8 mouse cellular contexts compared by ENCODE assay signal in genomic region chr1:171111781-171112575, GRCm38 (mm10). TPM values are rescaled to one million over a fixed set of nuclear protein-coding genes. Genes with fewer than 3 reads are reported as not detected.
DNase-seq lines count a peak whose midpoint lies in the region; ATAC-seq and TF ChIP-seq lines count a peak whose summit lies in the region.

No protein-coding gene starts in this region.

- 3% methylated on average over 15 of the region's 15 CpGs for WGBS in embryonic facial prominence, embryonic 15.5 days
- whole genome bisulfite sequencing in heart, embryonic 13.5 days, result 4% methylated on average over 15 of the region's 15 CpGs
- 2% methylated on average over 15 of the region's 15 CpGs for WGBS in kidney, embryonic 14.5 days
- 6% methylated on average over 15 of the region's 15 CpGs for WGBS in liver, embryonic 12.5 days (ENCODE audit: insufficient replicate concordance)
- WGBS in midbrain, postnatal 0 days, result 3% methylated on average over 15 of the region's 15 CpGs
- WGBS in thymus, adult 2 months, result 2% methylated on average over 15 of the region's 15 CpGs

- peak; percentile 81 for DNase-seq in 416B (ENCODE audit: low read depth)
- peak; percentile 78 for DNase-seq in adrenal gland, adult 2 months
- DNase-seq in midbrain, postnatal 0 days (ENCODE audit: low spot score), result peak; percentile 49
- peak; percentile 34 for DNase-seq in thymus, adult 2 months

- no peak for TF ChIP-seq POLR2A in thymus, adult 2 months (IDR thresholded peaks at IDR 0.05; ENCODE audit: control insufficient read depth, extremely low read depth, insufficient read depth, low read length, poor library complexity)

- H3K4me3 ChIP-seq in embryonic facial prominence, embryonic 15.5 days (replicated peaks), result peak overlapping the region; percentile 69
- peak overlapping the region; percentile 59 for H3K4me3 ChIP-seq in heart, embryonic 13.5 days
- H3K4me3 ChIP-seq in kidney, embryonic 14.5 days (ENCODE audit: low read length), result peak overlapping the region; percentile 66
- H3K4me3 ChIP-seq in liver, embryonic 12.5 days, result peak overlapping the region; percentile 68
- peak overlapping the region; percentile 51 for H3K4me3 ChIP-seq in midbrain, postnatal 0 days (ENCODE audit: low read depth, low read length)
- H3K4me3 ChIP-seq in thymus, adult 2 months (ENCODE audit: control insufficient read depth, insufficient read depth, low read length), result peak overlapping the region; percentile 55

- peaks cover 15% of the 10 kb centered on the region for H3K4me1 ChIP-seq in embryonic facial prominence, embryonic 15.5 days
- peaks cover 29% of the 10 kb centered on the region for H3K4me1 ChIP-seq in heart, embryonic 13.5 days
- no peaks in the 10 kb centered on the region for H3K4me1 ChIP-seq in kidney, embryonic 14.5 days (ENCODE audit: control insufficient read depth, insufficient read depth, low read length)
- H3K4me1 ChIP-seq in liver, embryonic 12.5 days, result peaks cover 66% of the 10 kb centered on the region
- H3K4me1 ChIP-seq in midbrain, postnatal 0 days (ENCODE audit: insufficient read depth, low read length), result no peaks in the 10 kb centered on the region
- peaks cover 8% of the 10 kb centered on the region for H3K4me1 ChIP-seq in thymus, adult 2 months (replicated peaks; ENCODE audit: control insufficient read depth, insufficient read depth, low read length)

- no peaks in the 10 kb centered on the region for H3K9me3 ChIP-seq in embryonic facial prominence, embryonic 15.5 days (replicated peaks)
- H3K9me3 ChIP-seq in heart, embryonic 13.5 days, result no peaks in the 10 kb centered on the region
- H3K9me3 ChIP-seq in kidney, embryonic 14.5 days (ENCODE audit: control insufficient read depth, low read length), result no peaks in the 10 kb centered on the region
- no peaks in the 10 kb centered on the region for H3K9me3 ChIP-seq in liver, embryonic 12.5 days (replicated peaks)
- H3K9me3 ChIP-seq in midbrain, postnatal 0 days (ENCODE audit: low read length), result no peaks in the 10 kb centered on the region

- H3K4me2 ChIP-seq in embryonic facial prominence, embryonic 15.5 days (replicated peaks), result peak overlapping the region; percentile 69
- H3K4me2 ChIP-seq in heart, embryonic 13.5 days, result peak overlapping the region; percentile 74
- peak overlapping the region; percentile 68 for H3K4me2 ChIP-seq in kidney, embryonic 14.5 days (replicated peaks; ENCODE audit: low read depth, low read length)
- peak overlapping the region; percentile 82 for H3K4me2 ChIP-seq in liver, embryonic 12.5 days
- peak overlapping the region; percentile 69 for H3K4me2 ChIP-seq in midbrain, postnatal 0 days (ENCODE audit: low read depth, low read length, poor library complexity, severe bottlenecking)

- no peaks in the 10 kb centered on the region for H3K36me3 ChIP-seq in embryonic facial prominence, embryonic 15.5 days
- no peaks in the 10 kb centered on the region for H3K36me3 ChIP-seq in heart, embryonic 13.5 days
- H3K36me3 ChIP-seq in kidney, embryonic 14.5 days (ENCODE audit: control insufficient read depth, insufficient read depth, low read length), result no peaks in the 10 kb centered on the region
- no peaks in the 10 kb centered on the region for H3K36me3 ChIP-seq in liver, embryonic 12.5 days
- H3K36me3 ChIP-seq in midbrain, postnatal 0 days (ENCODE audit: insufficient read depth, low read length), result no peaks in the 10 kb centered on the region
- no peaks in the 10 kb centered on the region for H3K36me3 ChIP-seq in thymus, adult 2 months (ENCODE audit: control insufficient read depth, insufficient read depth, low read length)

- TF ChIP-seq CTCF in midbrain, postnatal 0 days (IDR thresholded peaks at IDR 0.05), result peak; percentile 7; the same call in 1 of the 2 replicates
- TF ChIP-seq CTCF in thymus, adult 2 months (IDR thresholded peaks at IDR 0.05; ENCODE audit: borderline replicate concordance, control insufficient read depth, extremely low read depth, insufficient read depth, low read length, poor library complexity), result no peak

- H3K27me3 ChIP-seq in embryonic facial prominence, embryonic 15.5 days, result no peaks in the 10 kb centered on the region
- H3K27me3 ChIP-seq in heart, embryonic 13.5 days (replicated peaks), result no peaks in the 10 kb centered on the region
- H3K27me3 ChIP-seq in kidney, embryonic 14.5 days (ENCODE audit: control insufficient read depth, insufficient read depth, low read length), result no peaks in the 10 kb centered on the region; the same call in 1 of the 2 replicates
- H3K27me3 ChIP-seq in liver, embryonic 12.5 days (replicated peaks), result no peaks in the 10 kb centered on the region
- no peaks in the 10 kb centered on the region for H3K27me3 ChIP-seq in midbrain, postnatal 0 days (ENCODE audit: insufficient read depth, low read length)
- H3K27me3 ChIP-seq in thymus, adult 2 months (ENCODE audit: control insufficient read depth, insufficient read depth, low read length), result no peaks in the 10 kb centered on the region

- peak overlapping the region; percentile 89 for H3K27ac ChIP-seq in embryonic facial prominence, embryonic 15.5 days (replicated peaks)
- H3K27ac ChIP-seq in heart, embryonic 13.5 days (replicated peaks), result peak overlapping the region; percentile 79
- H3K27ac ChIP-seq in kidney, embryonic 14.5 days (ENCODE audit: low read depth, low read length), result peak overlapping the region; percentile 84
- peak overlapping the region; percentile 84 for H3K27ac ChIP-seq in liver, embryonic 12.5 days
- H3K27ac ChIP-seq in midbrain, postnatal 0 days (ENCODE audit: low read depth, low read length), result no peak overlapping the region; the same call in 1 of the 2 replicates
- peak overlapping the region; percentile 73 for H3K27ac ChIP-seq in thymus, adult 2 months (ENCODE audit: control insufficient read depth, insufficient read depth, low read length)

- ATAC-seq in embryonic facial prominence, embryonic 15.5 days (ENCODE audit: insufficient number of reproducible peaks, low FRiP score, low TSS enrichment, low read depth), result no peak
- no peak for ATAC-seq in heart, embryonic 13.5 days (ENCODE audit: extremely low read depth, insufficient number of reproducible peaks, low FRiP score, low TSS enrichment)
- no peak for ATAC-seq in kidney, embryonic 14.5 days (ENCODE audit: low FRiP score, low TSS enrichment)
- ATAC-seq in liver, embryonic 12.5 days, result peak; percentile 8; the same call in 1 of the 2 replicates
- ATAC-seq in midbrain, postnatal 0 days (ENCODE audit: low FRiP score), result no peak

- peak overlapping the region; percentile 41 for H3K9ac ChIP-seq in embryonic facial prominence, embryonic 15.5 days
- H3K9ac ChIP-seq in heart, embryonic 13.5 days, result peak overlapping the region; percentile 76
- H3K9ac ChIP-seq in kidney, embryonic 14.5 days (ENCODE audit: low read depth, low read length), result peak overlapping the region; percentile 55
- peak overlapping the region; percentile 74 for H3K9ac ChIP-seq in liver, embryonic 12.5 days
- H3K9ac ChIP-seq in midbrain, postnatal 0 days (replicated peaks; ENCODE audit: low read length, poor library complexity, severe bottlenecking), result no peak overlapping the region; the same call in 1 of the 2 replicates

RNA-seq across cellular contexts. Expression of gene Cfap126, which starts 1.7 kb away (rescaled TPM):
- 1 to 10 TPM; 2.7 to 3.1 TPM for total RNA-seq in adrenal gland, adult 2 months (2021)
- 2.2 and 3.1 TPM in 2 replicates for polyA plus RNA-seq in adrenal gland, adult 2 months (2012; rRNA removed)
- 14.2 and 28.6 TPM in 2 replicates for polyA plus RNA-seq in embryonic facial prominence, embryonic 15.5 days (2015; fragmentation: Nextera tagmentation; extraction: Ambion mirVana)
- 2.8 TPM in 2 replicates for polyA plus RNA-seq in heart, embryonic 13.5 days (2015; fragmentation: Nextera tagmentation; extraction: Ambion mirVana)
- 2.9 and 3.8 TPM in 2 replicates for polyA plus RNA-seq in kidney, embryonic 14.5 days (2014; fragmentation: Nextera tagmentation; extraction: Ambion mirVana)
- polyA plus RNA-seq in liver, embryonic 12.5 days (2016; fragmentation: Nextera tagmentation; extraction: Ambion mirVana), result 2.1 and 2.3 TPM in 2 replicates
- total RNA-seq in midbrain, postnatal 0 days (2014; rRNA removed), result 0.38 and 1.5 TPM in 2 replicates
- polyA plus RNA-seq in midbrain, postnatal 0 days (2015; fragmentation: Nextera tagmentation; extraction: Ambion mirVana), result 6.0 and 8.1 TPM in 2 replicates
- 2.7 and 2.8 TPM in 2 replicates for polyA plus RNA-seq in thymus, adult 2 months (2012; rRNA removed)

RNA-seq across cellular contexts. Expression of gene Sdhc, which starts 38.4 kb away (rescaled TPM):
- total RNA-seq in adrenal gland, adult 2 months (2021), result 100 to 1,000 TPM; 415 to 526 TPM
- polyA plus RNA-seq in adrenal gland, adult 2 months (2012; rRNA removed), result 125 and 156 TPM in 2 replicates
- 261 and 274 TPM in 2 replicates for polyA plus RNA-seq in embryonic facial prominence, embryonic 15.5 days (2015; fragmentation: Nextera tagmentation; extraction: Ambion mirVana)
- polyA plus RNA-seq in heart, embryonic 13.5 days (2015; fragmentation: Nextera tagmentation; extraction: Ambion mirVana), result 457 and 493 TPM in 2 replicates
- polyA plus RNA-seq in kidney, embryonic 14.5 days (2014; fragmentation: Nextera tagmentation; extraction: Ambion mirVana), result 291 and 322 TPM in 2 replicates
- 140 and 155 TPM in 2 replicates for polyA plus RNA-seq in liver, embryonic 12.5 days (2016; fragmentation: Nextera tagmentation; extraction: Ambion mirVana)
- total RNA-seq in midbrain, postnatal 0 days (2014; rRNA removed), result 263 TPM in 2 replicates
- polyA plus RNA-seq in midbrain, postnatal 0 days (2015; fragmentation: Nextera tagmentation; extraction: Ambion mirVana), result 313 and 326 TPM in 2 replicates
- 191 and 231 TPM in 2 replicates for polyA plus RNA-seq in thymus, adult 2 months (2012; rRNA removed)

RNA-seq across cellular contexts. Expression of gene Mpz, which starts 38.5 kb away (rescaled TPM):
- total RNA-seq in adrenal gland, adult 2 months (2021), result 1 to 10 TPM in 1 of 2 experiments, under 1 TPM in 1; 0.49 to 1.5 TPM
- polyA plus RNA-seq in adrenal gland, adult 2 months (2012; rRNA removed), result 1.7 and 5.1 TPM in 2 replicates
- 6.8 and 8.5 TPM in 2 replicates for polyA plus RNA-seq in embryonic facial prominence, embryonic 15.5 days (2015; fragmentation: Nextera tagmentation; extraction: Ambion mirVana)
- 0.33 and 0.36 TPM in 2 replicates for polyA plus RNA-seq in heart, embryonic 13.5 days (2015; fragmentation: Nextera tagmentation; extraction: Ambion mirVana)
- 0.24 TPM in 1 of 2 replicates, not detected in the other for polyA plus RNA-seq in kidney, embryonic 14.5 days (2014; fragmentation: Nextera tagmentation; extraction: Ambion mirVana)
- 0.10 and 0.18 TPM in 2 replicates for polyA plus RNA-seq in liver, embryonic 12.5 days (2016; fragmentation: Nextera tagmentation; extraction: Ambion mirVana)
- 0.49 and 0.90 TPM in 2 replicates for total RNA-seq in midbrain, postnatal 0 days (2014; rRNA removed)
- 0.63 and 0.67 TPM in 2 replicates for polyA plus RNA-seq in midbrain, postnatal 0 days (2015; fragmentation: Nextera tagmentation; extraction: Ambion mirVana)
- polyA plus RNA-seq in thymus, adult 2 months (2012; rRNA removed), result 1.1 and 7.4 TPM in 2 replicates

RNA-seq across cellular contexts. Expression of gene Fcgr3, which starts 47.2 kb away (rescaled TPM):
- 10 to 100 TPM; 16.4 to 17.7 TPM for total RNA-seq in adrenal gland, adult 2 months (2021)
- 5.4 and 5.5 TPM in 2 replicates for polyA plus RNA-seq in adrenal gland, adult 2 months (2012; rRNA removed)
- 25.6 and 26.1 TPM in 2 replicates for polyA plus RNA-seq in embryonic facial prominence, embryonic 15.5 days (2015; fragmentation: Nextera tagmentation; extraction: Ambion mirVana)
- 6.9 and 9.1 TPM in 2 replicates for polyA plus RNA-seq in heart, embryonic 13.5 days (2015; fragmentation: Nextera tagmentation; extraction: Ambion mirVana)
- polyA plus RNA-seq in kidney, embryonic 14.5 days (2014; fragmentation: Nextera tagmentation; extraction: Ambion mirVana), result 7.0 and 7.9 TPM in 2 replicates
- polyA plus RNA-seq in liver, embryonic 12.5 days (2016; fragmentation: Nextera tagmentation; extraction: Ambion mirVana), result 16.1 and 17.0 TPM in 2 replicates
- 18.1 and 19.8 TPM in 2 replicates for total RNA-seq in midbrain, postnatal 0 days (2014; rRNA removed)
- 12.8 and 14.2 TPM in 2 replicates for polyA plus RNA-seq in midbrain, postnatal 0 days (2015; fragmentation: Nextera tagmentation; extraction: Ambion mirVana)
- polyA plus RNA-seq in thymus, adult 2 months (2012; rRNA removed), result 16.6 and 20.7 TPM in 2 replicates
